Mouse (Mus musculus) heart, adult 8-10 months (tissue): ENCODE results near the gene Prkn. TPM values are rescaled to one million over a fixed set of nuclear protein-coding genes. Genes with fewer than 3 reads are reported as not detected.

Source experiments
- DNase-seq: peaks from one replicate; pipeline ENCODE4 v3.0.0; 2022; ENCODE audit warnings: low spot score
- total RNA-seq, 4 experiments: library from RNA; stranded (reverse); gene quantifications; 2 replicates each; pipeline ENCODE4 v1.2.4; 2022

Prkn gene
- total RNA-seq, 4 experiments from 2014 or later, result 12.6 to 16.3 (median 15.2) TPM

GRCm38 (mm10) chr17:11394607-11395006 lies 554.4 kb downstream of the Prkn start:
- no peak for DNase-seq

DNA sequence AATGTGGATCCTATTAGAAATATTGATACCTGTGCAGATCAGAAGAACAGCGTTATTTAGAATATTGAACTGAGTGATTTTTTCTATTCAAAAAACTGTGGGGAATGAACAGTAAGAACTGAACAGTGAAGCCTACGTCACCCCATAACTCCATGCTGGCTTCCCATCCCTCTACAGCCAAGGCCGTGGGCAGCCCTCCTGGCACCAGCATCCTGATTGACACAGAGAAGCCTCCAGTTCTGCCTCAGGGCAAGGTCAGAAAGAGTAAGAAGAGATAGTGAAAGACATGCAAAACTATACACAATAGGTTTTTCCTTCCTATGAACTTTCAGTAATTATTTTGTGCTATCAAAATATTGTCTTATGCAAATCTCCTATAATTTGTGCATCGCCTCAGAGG lies 557.5 kb downstream of the Prkn start:
- no peak for DNase-seq

DNA sequence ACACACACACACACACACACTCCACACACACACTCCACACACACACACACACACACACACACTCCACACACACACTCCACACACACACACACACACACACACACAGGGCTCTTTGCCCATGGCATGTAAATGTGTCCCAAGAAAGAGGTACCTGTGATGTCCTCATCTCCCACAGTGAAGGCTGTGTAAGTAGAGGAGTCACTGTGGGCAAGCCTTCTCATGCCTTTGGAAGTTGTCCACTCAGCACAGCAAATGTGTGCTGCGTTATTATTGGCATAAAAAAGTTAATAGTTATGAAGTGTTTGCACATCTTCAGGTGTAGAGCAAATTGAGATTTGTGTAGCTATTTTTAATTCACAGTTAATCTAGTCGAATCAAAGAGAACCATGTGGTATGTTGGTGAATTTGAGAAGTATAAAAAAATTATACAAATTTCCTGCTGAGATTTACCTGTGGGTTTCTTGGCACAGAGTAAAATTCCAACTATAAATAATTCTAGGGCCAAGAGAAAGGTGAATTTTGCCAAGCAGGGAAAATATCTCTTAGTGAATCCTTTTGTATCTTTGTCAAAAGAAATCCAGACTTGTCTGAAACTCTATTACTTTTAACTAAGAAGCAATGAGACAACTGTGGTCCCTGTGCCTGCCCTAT lies 562.2 kb downstream of the Prkn start:
- no peak for DNase-seq

- DNase-seq, result no peak
Measured at GRCm38 (mm10) chr17:11411414-11411813, 571.2 kb downstream of the Prkn start.

DNA sequence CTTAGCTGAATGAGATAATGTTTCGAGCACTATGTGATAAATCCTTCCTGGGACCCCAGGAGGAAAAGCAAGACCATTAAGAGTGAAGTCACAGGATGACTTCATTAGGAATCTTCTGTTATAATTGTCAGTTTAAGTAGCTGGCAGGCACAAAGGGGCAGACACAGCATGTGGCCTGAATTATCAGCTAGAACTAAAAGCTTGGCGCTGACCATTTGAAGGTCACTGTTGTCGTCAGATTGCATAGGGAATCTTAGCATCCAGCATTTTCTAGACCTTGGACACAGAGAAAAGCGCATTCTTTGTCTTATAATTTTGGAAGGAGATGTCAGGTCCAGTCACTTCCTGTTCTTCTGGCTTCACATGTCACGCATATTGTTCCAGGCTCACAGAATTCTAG lies 573.5 kb downstream of the Prkn start:
- DNase-seq, result no peak

- DNase-seq, result no peak
Measured at GRCm38 (mm10) chr17:11414288-11414687, 574.1 kb downstream of the Prkn start.

- DNase-seq, result no peak
Measured at GRCm38 (mm10) chr17:11417150-11417549, 577.0 kb downstream of the Prkn start.

DNA sequence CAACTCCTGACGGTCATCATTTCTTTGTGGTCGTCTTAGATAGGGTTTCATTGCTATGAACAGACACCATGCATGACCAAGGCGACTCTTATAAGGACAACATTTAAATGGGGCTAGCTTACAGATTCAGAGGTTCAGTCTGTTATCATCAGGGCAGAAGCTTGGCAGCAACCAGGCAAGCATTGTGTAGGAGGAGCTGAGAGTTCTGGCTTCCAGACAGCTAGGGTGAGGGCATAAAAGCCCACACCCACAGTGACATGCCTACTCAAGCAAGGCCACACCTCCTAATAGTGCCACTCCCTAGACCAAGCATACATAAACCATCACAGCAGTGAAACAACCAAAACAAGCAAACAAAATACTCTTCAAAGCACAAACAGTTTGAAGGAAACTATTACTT lies 579.3 kb downstream of the Prkn start:
- no peak for DNase-seq

- no peak for DNase-seq
Measured at GRCm38 (mm10) chr17:11420839-11421238, 580.7 kb downstream of the Prkn start.

- DNase-seq, result no peak
Measured at GRCm38 (mm10) chr17:11421264-11421940, 581.2 kb downstream of the Prkn start.

- DNase-seq, result no peak
Measured at GRCm38 (mm10) chr17:11431323-11431722, 591.1 kb downstream of the Prkn start.

- DNase-seq, result no peak
Measured at GRCm38 (mm10) chr17:11432593-11432992, 592.4 kb downstream of the Prkn start.

DNA sequence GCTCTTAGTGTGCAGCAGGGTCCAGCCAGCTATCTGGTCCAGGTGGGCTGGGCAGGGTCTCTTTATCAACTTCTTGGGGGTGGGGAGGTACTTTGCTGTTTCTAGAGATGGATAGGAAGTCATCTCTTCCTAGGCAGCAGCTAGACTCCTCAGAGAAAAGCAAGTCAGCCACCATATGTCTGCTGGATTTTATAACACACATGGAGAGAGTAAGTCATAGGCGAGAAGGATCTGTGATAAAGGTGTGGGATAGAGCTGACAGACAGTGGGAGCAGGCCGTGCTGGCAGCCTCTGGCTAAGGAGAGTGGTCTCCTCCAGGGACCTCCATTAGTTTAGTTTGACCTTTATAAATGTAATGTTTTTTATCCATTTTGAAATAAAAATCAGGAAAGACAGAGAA lies 622.5 kb downstream of the Prkn start:
- no peak for DNase-seq

DNA sequence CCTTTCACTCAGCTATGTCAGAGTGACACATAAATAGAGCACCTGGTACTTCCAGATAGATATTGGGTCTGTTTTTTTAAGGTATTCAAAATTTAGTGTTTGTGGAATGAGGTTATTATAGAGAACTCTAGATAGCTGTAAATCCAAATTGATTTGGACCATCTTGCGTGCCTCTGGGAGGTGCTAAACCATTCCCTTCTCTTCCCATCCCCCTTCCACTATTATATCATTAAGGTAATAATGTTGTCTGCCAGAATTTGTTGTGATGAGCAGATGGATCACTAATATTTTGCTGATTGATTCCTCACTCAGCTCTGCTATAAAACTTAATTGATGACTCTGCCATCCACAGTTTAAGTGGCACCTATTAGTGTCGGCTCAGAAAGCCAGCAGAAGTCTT lies 625.9 kb downstream of the Prkn start:
- no peak for DNase-seq

DNA sequence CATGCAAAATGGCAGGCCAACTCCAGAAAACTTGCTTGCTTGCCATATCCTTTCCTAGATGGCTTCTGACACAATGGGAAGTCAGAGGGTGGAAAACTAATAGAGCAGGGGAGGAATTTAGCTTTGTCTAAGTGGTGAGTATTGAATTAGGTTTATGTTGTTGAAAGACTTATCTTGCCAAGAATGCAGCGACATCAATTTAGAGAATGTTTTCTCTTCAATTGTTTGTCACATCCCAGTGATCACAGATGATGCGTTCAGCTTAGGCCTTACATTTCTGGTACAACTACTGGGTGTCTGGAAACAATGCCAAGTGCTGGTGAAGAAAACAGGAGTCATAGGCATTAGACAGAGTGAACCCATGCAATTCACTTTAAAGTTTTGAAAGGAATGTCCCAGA lies 628.4 kb downstream of the Prkn start:
- no peak for DNase-seq

GRCm38 (mm10) chr17:11483032-11483431 lies 642.8 kb downstream of the Prkn start:
- no peak for DNase-seq

DNA sequence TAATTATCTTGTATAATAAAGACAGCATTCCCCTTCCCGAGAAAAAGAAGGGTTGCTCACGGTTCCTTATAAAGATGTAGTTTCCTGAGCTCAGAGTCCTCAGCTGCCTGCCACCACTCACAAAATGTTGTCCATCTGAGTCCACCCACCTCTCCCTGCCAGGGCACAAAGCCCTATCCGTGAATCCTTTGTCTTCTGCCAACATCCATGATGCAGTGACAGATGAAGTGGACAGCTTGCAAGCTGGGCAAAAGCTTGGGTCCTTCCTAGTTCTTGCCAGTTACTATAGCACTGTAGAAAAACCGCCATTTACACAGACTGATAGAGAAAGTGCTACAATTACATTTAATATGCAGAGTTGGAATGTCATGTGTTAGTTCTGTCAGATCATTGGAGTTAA lies 649.9 kb downstream of the Prkn start:
- DNase-seq, result no peak

DNA sequence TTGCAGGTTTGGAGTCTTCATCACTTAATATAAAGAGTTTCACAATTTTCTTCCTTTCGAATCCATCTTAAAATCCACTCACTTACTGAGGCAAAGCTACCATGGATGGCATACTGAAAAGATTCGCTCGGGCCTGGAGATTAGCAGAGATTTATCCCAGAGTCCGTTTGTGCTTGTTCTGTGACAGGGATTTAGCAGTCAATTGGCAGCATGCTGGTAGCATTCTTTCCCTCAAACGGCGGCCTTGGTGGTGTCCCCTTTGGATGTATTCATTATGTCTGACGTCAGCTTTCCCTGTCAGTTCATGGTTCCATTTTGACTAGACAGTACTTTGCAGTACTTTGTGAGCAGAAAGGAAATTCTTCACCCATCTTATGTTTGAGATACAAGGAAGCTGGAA lies 662.4 kb downstream of the Prkn start:
- DNase-seq, result no peak

GRCm38 (mm10) chr17:11504496-11504895 lies 664.3 kb downstream of the Prkn start:
- no peak for DNase-seq

DNA sequence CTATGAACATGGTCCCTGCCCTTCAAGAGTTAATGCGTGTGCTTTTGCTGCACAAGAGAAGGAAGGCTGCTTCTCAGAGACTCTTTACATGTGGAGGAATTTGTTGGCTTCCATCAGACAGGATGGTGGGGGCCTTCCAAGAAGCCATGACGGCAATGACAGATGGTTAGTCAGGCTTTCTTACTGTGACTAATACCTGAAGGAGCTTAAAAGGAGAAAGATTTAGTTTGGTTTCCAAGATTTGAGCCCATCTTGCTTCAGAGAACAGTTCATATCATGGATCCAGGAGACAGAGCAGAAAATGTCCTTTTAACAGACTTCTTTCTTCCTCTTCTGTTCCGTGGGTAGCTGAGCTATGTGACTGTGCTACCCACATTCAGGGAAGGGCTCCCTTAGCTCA lies 666.9 kb downstream of the Prkn start:
- DNase-seq, result no peak

DNA sequence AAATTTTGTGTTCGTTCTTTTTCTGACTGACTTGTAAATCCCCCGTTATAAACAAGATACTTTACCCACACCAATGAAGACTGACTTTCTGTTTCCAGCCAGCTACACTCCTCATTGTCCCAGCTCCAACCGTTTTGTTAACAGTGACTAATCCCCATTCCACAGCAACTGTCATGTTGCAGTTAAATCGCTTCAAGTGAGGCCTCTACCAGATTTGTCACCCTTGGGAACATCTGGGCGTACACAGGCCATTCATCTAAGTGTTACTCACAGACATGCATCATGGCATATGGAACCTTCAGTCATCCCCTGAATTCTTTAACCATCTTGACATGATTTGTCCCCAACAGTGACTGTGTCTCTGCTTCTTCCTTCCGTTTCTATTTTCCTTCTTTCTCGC lies 669.9 kb downstream of the Prkn start:
- DNase-seq, result no peak

DNA sequence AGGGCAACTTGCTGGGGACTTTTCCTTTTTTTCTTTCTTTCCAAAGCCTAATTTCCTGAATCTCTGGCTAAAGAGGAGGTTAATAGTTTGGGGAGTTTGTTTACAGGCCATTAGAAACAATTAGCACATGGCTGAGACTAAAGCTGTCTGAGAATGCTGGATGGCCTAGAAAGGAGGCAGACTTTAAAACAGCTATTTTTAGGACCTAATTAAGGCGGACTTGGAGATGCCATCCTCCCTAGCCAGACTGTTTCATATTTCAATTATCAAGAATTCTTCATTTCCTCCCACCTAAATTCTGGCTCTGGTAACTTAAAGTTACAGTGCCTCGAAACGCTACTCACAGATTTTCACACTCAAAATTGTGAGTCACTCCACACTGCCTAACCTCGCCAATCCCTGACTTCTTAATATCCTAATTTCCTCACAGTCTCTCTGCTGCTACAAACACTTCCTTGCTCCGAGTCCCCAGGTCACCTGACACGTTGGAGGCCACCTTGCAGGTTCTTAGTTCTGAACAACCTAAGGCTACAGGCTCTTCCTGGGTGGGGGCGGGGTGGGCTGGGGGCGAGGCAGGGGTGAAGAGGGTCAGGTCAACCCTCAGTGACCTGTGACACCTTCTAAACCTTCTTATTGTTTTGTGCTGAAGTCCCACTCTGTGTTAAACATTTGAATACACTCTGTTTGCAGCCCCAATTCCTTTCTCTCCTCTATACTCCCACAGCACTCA lies 674.0 kb downstream of the Prkn start:
- DNase-seq, result no peak

GRCm38 (mm10) chr17:11515619-11516018 lies 675.4 kb downstream of the Prkn start:
- DNase-seq, result no peak
